Mouse (Mus musculus) cerebellum, adult 2 months (tissue): ENCODE data around the gene Fgfr2.

ENCODE experiments used
- CTCF ChIP-seq: fragments of 200-500 bp; IDR thresholded peaks from 2 replicates; pipeline ENCODE4 v1.5.1; 2011; ENCODE audit warnings: low read depth, mild to moderate bottlenecking, control low read depth, low read length, moderate library complexity, borderline replicate concordance; ENCODE audit not compliant: insufficient read depth
- POLR2A ChIP-seq: fragments of 200-500 bp; IDR thresholded peaks from 2 replicates; pipeline ENCODE4 v1.6.1; 2011; ENCODE audit warnings: low read length, control low read depth, borderline replicate concordance; ENCODE audit not compliant: insufficient read depth

DNA sequence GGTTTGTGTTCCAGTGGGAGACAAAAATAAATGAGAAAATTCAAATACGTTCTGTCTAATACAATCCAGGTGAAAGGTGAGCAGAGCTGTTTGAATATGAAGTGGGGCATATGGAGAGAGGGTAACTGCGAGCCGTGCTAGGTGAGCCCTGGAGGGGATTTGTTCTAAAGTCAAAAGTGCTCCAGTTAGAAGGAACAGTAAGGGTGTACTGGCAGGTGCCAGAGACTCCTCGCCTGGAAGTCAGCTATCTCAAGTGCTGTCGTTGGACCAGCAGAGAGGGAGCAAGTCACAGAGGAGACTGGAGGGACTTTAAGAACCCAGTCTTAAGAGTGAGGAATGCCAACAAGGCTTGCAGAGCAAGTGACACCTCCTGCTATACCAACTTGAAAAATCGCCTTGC is 1240.3 kb downstream of the Fgfr2 start:
- TF ChIP-seq POLR2A (no peak), CTCF (no peak)
